Mouse (Mus musculus) testis, adult 2 months (tissue): ENCODE results near the gene Cx3cr1.

Source experiments
- CTCF ChIP-seq: fragments of 200-500 bp; IDR thresholded peaks from 2 replicates; pipeline ENCODE4 v1.5.1; 2012; ENCODE audit warnings: low read depth, mild to moderate bottlenecking, inconsistent platforms, low read length, moderate library complexity; ENCODE audit not compliant: control insufficient read depth, insufficient read depth, insufficient replicate concordance
- POLR2A ChIP-seq: fragments of 200-500 bp; IDR thresholded peaks from 2 replicates; pipeline ENCODE4 v1.6.1; 2012; ENCODE audit warnings: low read depth, mild to moderate bottlenecking, inconsistent platforms, low read length, moderate library complexity; ENCODE audit not compliant: control insufficient read depth

GRCm38 (mm10) chr9:119977557-119978060, 92.1 kb downstream of the Cx3cr1 start:
- TF ChIP-seq POLR2A, result no peak
- TF ChIP-seq CTCF, result no peak
